Mouse (Mus musculus) fibroblast of lung, adult 2 months (primary cell): ENCODE data around the gene Phex.
A peak's percentile ranks its signal among the peaks of the same experiment; 100 is the strongest.

Source experiments
- DNase-seq: peaks from one replicate; pipeline ENCODE4 v3.0.0-alpha.2; 2011; ENCODE audit warnings: low read depth

Gene Phex

DNA sequence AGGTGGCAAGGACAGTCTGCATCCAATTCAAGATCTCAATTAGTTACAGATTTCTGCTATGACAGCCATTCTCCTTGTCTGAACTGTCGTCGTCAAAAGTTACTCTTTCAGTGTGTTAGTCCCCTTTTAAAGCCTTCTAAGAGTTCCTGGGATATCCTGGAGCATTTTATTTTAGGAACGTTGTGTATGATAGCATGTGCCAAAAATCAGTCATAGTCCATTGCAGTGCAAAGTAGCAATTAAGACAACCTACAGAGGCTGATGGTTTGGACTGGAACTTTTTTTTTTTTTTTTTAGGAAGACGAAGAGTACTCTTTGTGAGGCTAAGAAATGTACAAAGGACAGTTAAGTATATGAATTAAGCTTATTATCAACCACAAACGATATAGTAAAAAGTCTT is at the start of gene Phex:
Gene Phex, minus strand, starts transcription at position 101 of the 400 bp plus-strand sequence.
- DNase-seq = no peak

DNA sequence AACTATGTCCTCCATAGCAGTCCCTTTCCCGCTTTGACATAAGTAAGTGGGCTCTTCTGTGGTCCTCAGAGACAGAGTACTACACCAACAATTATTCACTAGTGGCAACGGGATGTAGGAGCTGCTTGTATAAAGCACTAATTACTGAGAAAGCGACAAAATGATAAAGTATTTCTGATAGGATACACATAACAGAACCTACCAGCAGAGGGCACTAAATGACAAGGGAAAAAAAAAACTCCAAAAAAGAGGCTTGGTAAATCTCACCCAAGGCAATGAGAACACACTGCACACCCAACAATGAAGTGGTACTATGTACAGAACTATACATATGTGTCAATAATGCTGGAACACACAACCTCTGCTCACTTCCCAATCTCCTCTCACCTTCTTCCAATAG is 47.6 kb upstream of the Phex start:
- no peak for DNase-seq

GRCm38 (mm10) chrX:157454430-157454829 is 39.3 kb upstream of the Phex start:
- peak; percentile 13 for DNase-seq

DNA sequence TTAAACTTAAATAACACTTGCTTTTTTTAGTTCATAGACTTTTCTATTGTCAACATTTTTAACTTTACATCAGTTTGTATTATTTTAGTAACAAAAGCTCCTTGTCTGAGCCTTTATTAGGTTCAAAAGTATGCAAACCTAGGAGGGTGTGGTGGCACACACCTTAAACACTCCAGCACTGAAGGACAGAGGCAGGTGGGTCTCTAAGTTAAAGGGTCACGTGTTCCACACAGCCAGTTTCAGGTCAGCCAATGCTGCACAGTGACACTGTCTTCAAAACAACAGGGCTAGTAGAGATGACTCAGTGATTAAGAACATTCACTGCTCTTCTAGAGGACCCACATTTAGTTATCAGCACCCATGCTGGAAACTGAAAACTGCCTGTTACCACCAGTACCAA is 33.9 kb upstream of the Phex start:
- DNase-seq = no peak

GRCm38 (mm10) chrX:157447431-157447830 is 32.3 kb upstream of the Phex start:
- DNase-seq = no peak

GRCm38 (mm10) chrX:157434768-157435167 is 19.7 kb upstream of the Phex start:
- no peak for DNase-seq

DNA sequence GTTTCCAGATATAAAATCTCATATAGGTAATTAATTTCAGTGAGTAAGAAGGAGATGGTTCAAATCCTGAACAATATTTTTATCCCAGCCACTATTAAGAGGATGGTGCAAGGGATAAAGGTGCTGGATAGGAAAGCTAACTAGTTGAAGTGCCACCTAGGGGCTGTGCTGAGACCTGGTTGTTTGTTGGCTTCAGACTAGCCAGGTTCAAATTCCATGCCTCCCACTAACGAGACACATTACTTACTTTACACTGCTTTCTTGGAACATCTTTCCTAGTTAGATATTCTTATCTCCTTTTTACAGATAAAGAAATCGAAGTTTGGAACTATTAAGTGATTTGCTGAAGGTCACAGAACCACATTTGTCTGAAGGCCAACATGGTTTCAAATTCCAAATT is 4.3 kb upstream of the Phex start:
- no peak for DNase-seq

- no peak for DNase-seq
Observed at GRCm38 (mm10) chrX:157404919-157405318, 10.2 kb downstream of the Phex start.

- no peak for DNase-seq
Observed at GRCm38 (mm10) chrX:157391241-157391640, 23.9 kb downstream of the Phex start.

DNA sequence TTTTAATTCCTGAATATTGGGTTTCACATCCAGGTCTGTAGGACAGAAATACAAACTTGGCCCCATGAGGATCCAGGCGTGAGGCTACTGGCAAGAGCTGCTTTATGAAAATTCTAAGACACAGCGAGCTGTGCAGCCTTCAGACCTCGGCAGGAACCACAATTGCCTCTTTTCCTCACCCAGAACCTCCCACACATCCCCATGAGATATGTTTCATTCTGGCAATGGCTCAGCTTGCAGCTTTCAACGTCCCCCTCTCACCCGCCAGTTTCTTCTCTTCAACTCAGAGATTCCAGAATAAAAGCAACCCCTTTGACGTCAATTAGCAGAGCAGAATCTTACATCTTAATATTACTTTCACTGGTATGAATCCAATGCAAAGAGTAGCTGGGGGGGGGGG is 25.0 kb downstream of the Phex start:
- DNase-seq = no peak

- no peak for DNase-seq
Observed at GRCm38 (mm10) chrX:157388419-157388818, 26.7 kb downstream of the Phex start.

DNA sequence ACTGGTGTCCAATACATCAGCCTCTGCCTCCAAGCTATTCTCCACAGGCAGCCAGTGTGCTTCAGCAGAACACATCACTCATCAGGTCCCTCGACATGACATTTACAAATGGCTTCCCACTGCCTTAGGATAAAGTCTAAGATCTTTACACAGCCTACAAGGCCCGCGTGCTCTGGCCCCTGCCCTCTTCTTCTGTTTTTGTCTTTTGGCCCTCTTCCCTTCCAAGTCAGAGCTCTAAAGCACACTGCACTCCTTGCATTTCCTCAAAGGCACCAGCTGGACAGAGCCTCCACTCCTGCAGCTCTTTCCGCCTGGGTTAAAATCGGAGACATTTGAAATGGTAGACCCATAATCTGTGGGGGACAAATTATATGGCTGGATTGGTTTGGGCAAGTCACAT is 28.1 kb downstream of the Phex start:
- no peak for DNase-seq

DNA sequence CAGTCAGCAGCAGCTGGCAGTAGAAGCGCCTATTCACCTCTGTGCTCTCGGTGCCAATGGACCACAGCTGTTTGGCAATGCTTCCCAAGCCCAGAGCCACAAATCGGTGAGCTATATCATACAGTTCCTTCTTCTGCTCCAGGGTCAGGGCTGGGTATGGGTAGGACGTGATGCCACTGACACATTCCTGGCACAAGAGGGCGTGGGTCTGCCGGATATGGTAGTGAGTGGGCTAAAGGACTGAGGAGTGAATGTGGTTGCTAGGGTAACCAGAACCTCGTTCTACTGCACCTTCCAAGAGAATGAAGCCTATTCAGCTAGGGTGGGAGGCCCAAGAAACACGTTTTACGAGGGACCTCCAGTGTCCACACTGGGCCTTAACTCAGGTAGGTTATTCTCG is 36.3 kb downstream of the Phex start:
- no peak for DNase-seq

DNA sequence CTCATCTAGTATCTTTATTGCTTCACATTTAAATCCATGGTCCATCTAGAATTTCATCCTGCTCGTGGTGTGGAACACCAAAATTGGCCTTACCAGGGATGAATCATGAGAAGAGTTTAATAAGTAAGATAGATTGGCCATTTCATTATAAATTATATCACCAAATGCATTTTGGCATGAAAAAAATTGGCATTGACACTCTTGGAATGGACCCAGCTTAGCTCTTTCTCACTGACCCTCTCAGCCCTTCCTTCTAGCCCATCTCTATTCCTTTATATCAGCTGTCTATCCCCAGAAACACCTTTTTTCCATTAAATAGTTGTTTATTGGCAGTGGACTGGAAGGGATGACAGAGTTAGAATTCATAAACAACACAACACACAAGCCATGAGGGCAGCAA is 37.7 kb downstream of the Phex start:
- DNase-seq = no peak

DNA sequence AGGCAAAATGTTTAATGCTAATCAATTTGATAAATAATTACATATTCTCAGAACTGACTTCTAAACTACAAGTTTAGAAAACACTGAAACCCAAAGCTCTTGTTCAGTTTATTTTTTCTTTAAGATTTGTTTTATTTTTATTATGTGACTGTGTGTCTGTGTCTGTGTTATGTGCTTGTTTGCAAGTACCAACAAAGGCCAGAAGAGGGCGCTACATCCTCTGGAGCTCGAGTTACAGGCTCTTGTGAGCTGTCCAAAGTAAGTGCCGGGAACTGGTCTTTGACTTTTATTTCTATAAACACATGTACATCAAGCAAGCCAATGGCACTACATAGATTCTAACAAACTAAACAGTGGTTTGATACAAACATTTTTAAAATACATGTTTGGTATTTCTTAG is 41.2 kb downstream of the Phex start:
- DNase-seq = no peak

- DNase-seq = no peak
Observed at GRCm38 (mm10) chrX:157369166-157369565, 45.9 kb downstream of the Phex start.

- DNase-seq = no peak
Observed at GRCm38 (mm10) chrX:157355521-157355920, 59.6 kb downstream of the Phex start.

DNA sequence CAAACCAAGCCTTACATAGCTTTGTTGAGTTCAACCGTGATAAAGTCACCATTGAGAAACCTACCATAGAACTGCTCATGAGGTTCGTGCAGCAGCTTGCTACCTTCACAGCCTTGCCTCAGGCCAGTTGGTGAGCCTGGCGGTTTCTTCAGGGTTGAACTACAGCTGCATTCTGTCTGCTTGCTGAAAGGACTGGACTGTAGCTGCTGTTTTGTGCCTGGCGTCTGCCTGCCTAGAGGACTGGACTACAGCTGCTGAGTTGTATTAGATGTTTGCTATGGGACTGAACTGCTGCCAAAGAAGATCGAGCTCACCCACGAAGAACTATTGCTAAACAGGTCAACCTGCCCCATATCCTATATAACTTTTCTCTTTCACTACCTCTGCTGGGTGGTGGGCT is 68.9 kb downstream of the Phex start:
- DNase-seq = no peak

DNA sequence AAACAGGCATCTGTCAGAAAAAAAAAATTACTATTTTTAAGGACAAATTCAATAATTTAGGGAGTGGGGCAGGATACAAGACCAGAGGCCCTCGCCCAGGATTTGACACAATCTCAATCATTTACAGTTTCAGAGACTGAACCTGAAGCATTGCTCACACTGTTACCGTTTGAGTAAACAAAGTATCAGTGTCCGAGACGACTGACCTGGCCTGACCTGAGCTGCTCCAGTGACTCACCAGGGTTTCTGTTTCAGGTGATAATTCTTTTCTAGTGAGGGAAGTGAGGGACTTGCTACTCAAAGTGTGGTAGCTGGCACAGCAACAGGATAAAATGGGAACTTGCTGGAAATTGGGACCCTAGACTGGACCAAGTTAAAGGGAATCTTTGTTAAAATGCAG is 80.4 kb downstream of the Phex start:
- no peak for DNase-seq

- DNase-seq = no peak
Observed at GRCm38 (mm10) chrX:157329821-157330220, 85.3 kb downstream of the Phex start.

DNA sequence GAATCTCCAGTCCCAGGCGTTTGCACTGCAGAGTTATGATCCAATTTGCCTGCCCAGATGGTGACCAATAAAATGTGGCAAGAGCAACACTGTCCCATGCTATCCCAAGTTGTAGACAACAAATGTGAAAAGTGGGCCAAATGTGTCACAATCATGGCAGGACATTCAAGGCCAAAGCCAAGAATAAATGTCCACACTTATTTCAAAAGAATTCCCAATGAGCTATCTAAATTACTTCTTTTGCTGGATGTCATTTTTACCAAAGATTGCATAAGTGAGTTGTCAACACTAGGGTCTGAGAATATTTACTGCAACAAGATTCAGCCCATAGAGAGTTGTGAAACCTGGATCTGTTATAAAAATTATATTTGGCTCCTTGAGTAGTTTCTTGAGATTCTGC is 86.7 kb downstream of the Phex start:
- DNase-seq = peak; percentile 79

GRCm38 (mm10) chrX:157327756-157328155 is 87.4 kb downstream of the Phex start:
- DNase-seq = no peak

DNA sequence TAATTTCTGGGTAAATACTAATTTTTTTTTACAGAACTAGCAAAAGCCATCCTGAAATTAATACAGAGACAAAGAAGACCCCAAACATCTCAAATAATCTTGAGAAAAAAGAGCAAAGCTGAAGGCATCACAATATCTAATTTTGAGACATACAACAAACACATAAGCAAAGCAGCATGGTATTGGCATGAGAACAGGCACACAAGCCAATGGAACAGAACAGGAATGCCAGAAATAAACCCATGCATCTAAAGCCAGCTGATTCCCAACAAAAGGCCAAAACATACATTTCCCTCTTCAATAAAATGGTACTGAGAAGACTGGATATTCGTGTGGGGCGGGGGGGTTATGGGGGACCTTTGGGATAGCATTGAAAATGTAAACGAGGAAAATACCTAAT is 90.7 kb downstream of the Phex start:
- no peak for DNase-seq

DNA sequence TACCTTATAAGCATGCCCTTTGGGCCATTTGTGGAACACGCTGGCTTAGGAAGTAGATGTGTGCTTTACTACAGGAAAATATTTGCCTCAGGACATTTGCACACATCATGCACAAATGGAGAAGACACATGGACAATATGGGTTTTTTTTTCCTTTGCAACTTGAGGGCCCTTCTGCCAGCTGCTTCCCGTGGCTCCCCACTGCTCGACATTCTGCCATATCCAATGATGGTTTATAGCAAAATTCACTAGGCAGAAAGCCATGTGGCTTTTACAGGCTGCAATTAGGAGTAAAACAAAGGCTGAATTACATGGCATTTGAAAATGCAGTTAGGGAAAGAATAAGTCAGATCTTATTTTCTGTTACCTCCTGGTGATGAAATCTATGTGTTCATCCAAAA is 104.8 kb downstream of the Phex start:
- no peak for DNase-seq

DNA sequence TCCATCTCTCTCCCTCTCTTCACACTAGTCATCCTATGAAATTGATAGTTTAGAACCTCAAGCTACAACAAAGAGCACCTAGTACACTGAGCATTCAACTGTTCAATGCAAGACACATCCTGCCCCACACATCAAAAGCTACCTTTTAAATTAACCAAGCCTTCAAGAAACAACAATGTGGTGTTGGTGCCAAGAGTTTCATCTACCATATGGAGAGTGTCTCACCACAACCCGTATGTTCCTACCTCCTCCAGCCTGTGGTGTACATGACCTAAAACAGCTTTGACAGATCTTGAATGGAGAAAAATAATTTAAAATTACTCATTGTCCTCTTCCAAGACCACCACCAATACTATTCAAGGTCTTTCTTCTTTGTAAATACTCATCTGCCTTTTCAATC is 106.9 kb downstream of the Phex start:
- no peak for DNase-seq
